Mouse (Mus musculus) ovary, adult 2 months (tissue): ENCODE data around the gene Olig1. TPM values are rescaled to one million over a fixed set of nuclear protein-coding genes. Genes with fewer than 3 reads are reported as not detected.

ENCODE experiments used
- polyA plus RNA-seq: library from polyadenylated mRNA; depleted of rRNA; stranded (reverse); fragments of >200 nt; gene quantifications from 2 replicates; pipeline ENCODE4 v1.2.3, GENCODE M21; 2012; rRNA removed

Gene Olig1
- 0.57 and 0.62 TPM in 2 replicates for polyA plus RNA-seq

DNA sequence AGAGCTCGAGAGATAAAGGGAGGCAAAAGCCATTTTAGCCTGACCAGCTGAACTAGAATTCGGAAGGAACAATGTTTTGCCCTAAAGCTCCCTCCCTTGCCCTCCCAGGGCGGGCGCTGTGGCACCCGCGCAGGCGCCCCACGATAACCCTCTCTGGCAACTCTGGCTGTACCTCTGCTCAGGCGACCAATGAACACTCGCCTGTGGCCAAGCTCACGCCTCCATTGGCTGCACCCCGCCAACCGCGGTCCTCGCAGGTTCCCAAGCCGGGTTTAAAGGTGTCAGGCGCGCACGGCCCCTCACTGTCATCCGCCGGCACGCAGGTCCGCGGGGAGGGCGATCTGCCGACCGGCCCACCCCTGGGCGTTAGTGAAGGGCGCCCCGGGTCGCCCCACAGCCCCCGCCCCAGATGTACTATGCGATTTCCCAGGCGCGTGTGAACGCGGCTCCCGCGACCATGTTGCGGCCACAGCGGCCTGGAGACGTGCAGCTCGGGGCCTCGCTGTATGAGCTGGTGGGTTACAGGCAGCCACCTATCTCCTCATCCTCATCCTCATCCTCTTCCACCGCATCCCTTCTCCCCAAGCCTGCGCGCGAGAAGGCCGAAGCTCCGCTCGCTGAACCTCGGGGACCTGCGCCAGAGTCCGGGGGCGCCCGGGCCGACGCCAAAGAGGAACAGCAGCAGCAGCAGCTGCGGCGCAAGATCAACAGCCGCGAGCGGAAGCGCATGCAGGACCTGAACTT is at the start of gene Olig1:
TSS of gene Olig1 (plus strand) at position 305 of the 744 bp plus-strand sequence.

DNA sequence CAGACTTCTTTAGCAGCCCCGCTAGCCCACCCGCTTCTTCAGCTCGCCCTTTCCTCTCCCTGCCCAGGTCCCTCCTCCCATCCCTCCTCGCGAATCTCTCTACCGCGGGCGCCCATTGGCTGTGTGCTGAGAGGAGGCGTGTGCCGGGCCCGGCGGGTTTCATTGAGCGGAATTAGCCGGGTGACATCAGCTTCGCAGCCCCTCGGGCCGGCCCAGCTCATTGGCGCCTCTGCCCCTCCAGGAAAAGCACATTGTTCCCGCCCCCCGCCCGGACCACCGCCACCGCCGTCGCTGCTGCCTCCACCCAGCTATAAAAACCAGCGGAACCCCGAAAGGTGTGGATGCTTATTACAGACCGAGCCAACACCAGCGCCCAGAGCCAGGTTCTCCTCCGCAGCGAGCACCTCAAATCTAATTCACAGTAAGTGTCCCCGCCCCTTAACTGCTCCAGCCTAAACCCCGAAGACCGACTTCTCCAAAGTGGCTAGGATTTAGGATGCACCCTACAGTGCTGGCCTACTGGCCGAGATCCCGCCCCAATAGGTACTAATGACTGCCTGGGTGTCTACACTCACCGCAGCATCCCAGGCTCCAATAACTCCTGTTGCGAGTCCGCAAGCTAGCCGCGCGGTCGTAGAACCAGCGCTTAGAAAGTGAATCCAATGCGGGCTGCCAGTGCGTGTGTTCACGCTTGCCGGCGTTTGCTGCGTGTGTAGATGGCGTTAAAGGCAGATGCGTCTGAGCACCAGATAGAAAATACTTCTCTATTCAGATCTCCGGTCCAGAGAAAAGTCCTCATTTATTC is 44.1 kb upstream of the Olig1 start, which contains the start of gene Olig2:
TSS of gene Olig2 (plus strand) at position 225 of the 805 bp plus-strand sequence.

Other genes starting within 250 kb of the Olig1 start
- 13.3 and 14.4 TPM in 2 replicates for gene Paxbp1, start 225.2 kb upstream of the Olig1 start, polyA plus RNA-seq
- 1.2 and 1.5 TPM in 2 replicates for gene 4932438H23Rik, start 174.7 kb upstream of the Olig1 start, polyA plus RNA-seq
- not detected in 2 replicates for gene Olig2, start 44.3 kb upstream of the Olig1 start, polyA plus RNA-seq
- 56.2 and 95.5 TPM in 2 replicates for gene Ifnar2, start 103.0 kb downstream of the Olig1 start, polyA plus RNA-seq
- gene Gm21970, start 121.9 kb downstream of the Olig1 start, polyA plus RNA-seq, result not detected in 2 replicates
- 29.5 and 31.5 TPM in 2 replicates for gene Il10rb, start 136.4 kb downstream of the Olig1 start, polyA plus RNA-seq
- gene Ifnar1, start 215.5 kb downstream of the Olig1 start, polyA plus RNA-seq, result 23.3 and 28.8 TPM in 2 replicates